Mouse (Mus musculus): Measurements from ENCODE around the gene Ms4a6c.
"Not testable (repeated sequence)": the region's sequence is repeated elsewhere in the genome, so short reads cannot be mapped to it uniquely, and the experiment has no call there.

Gene Ms4a6c

DNA sequence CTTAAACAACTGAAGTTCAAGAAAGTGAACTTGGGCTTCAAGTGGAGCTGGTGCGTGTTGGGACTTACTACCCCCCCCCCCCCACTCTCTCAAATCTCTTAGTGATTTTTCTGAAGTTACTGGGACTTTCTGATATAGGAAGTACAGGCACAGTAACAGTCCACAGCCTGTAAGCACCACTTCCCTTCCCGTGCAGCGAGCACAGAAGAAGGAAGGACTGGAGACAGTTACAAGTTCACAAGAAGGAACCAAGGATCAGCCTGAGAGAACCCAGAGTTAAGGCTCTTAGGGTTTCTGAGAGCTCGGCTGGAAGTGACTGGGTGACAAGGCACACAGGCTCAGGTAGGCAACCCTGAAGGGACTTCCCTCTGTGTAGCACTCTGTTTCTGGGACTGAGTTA lies at the start of gene Ms4a6c:
TSS of gene Ms4a6c (plus strand) at position 152 of the 400 bp plus-strand sequence.
- not testable (repeated sequence) for DNase-seq (ENCODE audit: low spot score)

DNA sequence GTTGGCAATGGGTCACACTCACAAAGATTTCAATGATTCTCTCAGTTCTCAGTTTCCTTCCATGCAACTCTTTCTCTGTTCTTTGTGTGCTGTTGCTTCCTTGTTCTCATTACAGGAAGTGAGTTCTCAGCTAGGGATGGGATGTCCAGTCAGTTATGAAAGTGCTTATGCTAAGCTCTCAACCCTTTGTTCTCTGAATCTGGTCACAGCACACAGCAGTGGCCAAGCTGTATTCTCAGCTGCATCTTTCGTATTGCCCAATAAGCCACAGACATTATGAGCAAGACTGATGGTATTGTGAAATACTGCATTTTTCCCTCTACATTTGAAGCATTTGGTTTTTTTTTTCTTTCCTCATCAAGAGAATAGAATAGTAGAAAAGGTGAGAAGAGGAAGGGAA lies 38.0 kb upstream of the Ms4a6c start:
- DNase-seq (ENCODE audit: low spot score): not testable (repeated sequence)

DNA sequence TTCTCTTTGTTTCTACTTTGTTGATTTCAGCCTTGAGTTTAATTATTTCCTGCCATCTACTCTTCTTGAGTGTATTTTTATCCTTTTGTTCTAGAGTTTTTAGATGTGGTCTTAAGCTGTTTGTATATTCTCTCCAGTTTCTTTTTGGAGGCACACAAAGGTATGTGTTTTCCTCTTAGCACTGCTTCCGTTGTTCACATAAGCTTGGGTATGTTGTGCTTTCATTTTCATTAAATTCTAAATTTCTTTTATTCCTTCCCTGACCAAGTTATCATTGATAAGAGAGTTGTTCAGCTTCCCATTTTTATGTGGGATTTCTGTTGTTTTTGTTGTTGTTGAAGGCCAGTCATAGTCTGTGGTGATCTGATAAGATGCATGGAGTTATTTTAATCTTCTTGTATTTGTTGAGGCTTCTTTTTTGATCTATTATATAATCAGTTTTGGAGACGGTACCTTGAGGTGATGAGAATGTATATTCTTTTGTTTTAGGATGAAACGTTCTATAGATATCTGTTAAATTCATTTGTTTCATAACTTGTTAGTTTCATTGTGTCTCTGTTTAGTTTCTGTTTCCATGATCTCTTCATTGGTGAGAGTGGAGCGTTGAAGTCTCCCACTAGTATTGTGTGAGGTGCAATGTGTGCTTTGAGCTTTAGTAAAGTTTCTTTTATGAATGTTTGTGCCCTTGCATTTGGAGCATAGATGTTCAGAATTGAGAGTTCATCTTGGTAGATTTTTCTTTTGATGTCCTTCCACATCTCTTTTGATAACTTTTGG lies 33.9 kb upstream of the Ms4a6c start:
- no peak for DNase-seq (ENCODE audit: low spot score)

DNA sequence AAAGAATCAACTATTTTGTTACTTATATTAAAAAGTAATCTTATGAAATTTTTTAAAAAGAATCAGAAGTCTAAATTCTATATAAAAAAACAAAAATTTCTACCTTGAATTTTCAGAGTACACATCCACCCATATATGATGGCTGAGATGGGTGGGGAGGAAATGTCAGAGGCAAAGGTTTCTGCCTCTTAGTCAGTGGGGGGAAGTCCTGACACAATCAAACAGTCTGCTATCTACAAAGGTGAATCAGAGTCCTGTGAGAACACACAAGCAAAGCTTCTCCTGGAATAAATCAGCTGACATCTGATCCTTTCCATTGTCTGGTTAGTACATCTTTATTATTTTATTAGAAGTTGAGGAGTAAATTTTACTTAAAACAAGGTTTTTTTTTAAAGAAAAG lies 25.8 kb upstream of the Ms4a6c start, which contains the start of gene Ms4a4b:
TSS of gene Ms4a4b (plus strand) at position 216 of the 400 bp plus-strand sequence.
- no peak for DNase-seq (ENCODE audit: low spot score)

DNA sequence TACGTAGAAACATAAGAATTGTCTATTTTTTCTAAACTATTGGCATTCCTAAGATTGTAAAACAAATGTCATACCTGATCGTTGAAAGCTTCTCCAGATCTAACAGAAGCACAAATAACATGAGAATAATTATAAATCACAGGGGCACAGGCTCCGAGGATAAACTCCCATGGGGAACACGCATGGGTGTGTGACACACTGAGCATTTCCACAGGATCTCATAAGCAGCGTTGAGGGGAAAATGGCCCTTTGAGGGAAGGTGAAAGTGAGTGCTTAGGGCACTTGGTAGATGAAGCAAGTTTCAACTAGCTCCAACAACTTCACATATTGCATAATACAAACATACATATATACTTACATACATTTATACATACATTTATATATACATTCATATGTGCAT lies 25.2 kb upstream of the Ms4a6c start:
- DNase-seq (ENCODE audit: low spot score): no peak

DNA sequence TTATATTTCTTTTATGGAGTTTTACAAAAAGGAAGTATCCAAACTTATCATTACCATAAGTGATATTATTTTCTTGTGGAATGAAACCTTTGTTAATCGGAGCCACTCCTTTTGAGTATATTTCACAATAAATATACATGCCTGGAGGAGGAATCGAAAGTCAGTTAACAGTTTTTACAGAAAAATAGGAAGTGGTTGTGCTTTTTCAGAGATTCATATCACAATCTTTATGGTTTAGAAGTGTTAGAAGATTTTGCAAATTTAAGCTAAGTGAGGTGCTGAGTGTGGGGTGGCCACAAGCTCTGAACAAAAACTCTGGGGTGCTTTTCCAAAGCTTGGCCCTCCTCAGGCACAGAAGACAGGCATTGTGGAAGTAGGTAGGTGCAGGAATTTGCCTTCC lies 21.9 kb upstream of the Ms4a6c start:
- DNase-seq (ENCODE audit: low spot score): no peak

DNA sequence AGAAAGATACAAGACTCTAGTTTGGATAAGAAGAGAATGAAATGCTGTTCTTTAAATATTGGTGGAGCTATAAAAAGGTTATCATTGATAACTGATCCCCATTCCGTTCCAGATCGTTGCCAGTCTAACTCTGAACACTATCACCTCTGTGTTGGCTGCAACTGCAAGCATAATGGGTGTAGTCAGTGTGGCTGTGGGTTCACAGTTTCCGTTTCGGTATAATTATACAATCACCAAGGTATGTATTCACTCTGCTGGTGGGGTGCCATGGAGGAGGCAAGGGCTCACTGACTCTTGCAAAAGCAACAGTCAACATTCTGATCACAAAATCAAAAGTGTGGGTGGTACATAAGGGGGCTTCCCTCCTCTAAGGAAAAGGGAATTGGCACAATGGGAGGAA lies 10.1 kb upstream of the Ms4a6c start:
- DNase-seq (ENCODE audit: low spot score): not testable (repeated sequence)

DNA sequence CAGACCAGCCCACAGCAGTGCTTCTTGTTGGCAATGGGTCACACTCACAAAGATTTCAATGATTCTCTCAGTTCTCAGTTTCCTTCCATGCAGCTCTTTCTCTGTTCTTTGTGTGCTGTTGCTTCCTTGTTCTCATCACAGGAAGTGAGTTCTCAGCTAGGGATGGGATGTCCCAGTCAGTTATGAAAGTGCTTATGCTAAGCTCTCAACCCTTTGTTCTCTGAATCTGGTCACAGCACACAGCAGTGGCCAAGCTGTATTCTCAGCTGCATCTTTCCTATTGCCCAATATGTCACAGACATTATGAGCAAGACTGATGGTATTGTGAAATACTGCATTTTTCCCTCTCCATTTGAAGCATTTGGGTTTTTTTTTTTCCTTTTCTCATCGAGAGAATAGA lies 4.4 kb upstream of the Ms4a6c start:
- not testable (repeated sequence) for DNase-seq (ENCODE audit: low spot score)

DNA sequence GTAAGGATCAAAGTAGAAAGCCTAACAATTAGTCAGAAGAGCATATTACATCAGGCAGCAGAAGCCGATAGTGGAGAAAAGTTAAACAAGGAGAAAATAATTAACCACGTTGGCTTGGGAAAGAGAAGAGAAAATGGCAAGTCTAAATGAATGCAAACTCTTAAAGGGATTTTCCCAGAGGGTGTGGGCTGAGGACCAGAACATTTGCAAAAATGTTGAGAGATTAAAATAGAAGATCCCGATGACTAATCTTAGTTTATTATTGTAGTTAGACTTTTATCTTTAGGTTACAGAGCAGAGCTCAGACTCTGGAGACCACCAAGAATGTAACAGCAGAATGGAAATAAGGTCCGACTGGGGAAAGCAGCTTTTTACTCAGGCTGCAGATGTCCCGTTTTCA lies 2.7 kb upstream of the Ms4a6c start:
- DNase-seq (ENCODE audit: low spot score): no peak

DNA sequence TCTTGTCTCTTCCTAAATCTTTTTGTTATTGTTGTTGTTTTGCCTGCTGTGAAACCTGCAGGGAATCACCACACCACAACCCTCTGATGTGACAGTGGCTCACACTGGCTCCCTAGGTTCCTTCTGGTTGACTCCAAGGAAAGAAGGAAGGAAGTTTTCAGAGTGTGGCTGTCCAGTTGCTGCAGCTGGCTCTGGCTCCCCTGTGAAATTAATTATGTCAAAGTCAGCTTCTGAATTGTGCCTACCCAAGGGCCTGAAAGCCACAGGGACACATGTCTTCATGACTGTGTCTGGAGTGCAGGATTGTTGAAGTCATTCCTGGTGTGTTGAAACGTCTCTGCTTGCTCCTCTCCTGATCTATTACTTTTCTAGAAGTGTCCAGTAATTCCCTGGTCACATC lies 805 bp upstream of the Ms4a6c start:
- not testable (repeated sequence) for DNase-seq (ENCODE audit: low spot score)

DNA sequence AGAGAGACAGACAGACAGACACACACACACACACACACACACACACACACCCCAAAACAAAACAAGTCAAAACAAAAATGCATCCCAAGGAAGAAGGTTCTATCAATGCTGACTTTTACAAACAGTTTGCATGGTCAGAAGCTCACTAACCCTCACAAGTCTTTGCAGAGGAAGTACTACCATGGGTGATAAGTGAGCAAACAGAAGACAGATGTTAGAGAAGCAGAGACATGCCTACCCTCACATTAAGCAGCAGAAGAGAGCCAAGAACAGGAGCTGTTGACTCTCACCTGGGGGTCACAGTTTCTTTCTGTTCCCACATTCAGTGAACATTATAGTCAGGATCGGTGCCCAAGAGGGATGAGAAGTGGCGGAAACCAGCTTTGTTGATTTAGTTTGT lies 10.5 kb downstream of the Ms4a6c start:
- DNase-seq (ENCODE audit: low spot score): no peak

DNA sequence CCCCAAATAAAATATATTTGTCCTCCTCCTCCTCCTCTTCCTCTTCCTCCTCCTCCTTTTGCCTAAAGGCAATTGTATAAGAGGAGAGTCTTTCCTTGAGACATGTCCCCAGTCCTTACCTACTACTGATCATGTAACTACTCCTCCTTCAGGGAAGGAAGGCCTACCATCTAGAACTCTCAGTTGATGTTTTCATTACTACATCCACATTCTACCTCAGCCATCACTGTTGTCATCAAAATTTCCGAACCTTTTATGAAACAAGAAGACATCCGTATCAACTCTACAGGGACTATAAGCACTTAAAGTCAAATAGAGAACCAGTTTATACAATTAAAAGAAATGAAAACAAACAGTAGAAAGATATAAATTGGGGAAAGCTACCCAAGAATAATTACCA lies 13.5 kb downstream of the Ms4a6c start:
- no peak for DNase-seq (ENCODE audit: low spot score)

DNA sequence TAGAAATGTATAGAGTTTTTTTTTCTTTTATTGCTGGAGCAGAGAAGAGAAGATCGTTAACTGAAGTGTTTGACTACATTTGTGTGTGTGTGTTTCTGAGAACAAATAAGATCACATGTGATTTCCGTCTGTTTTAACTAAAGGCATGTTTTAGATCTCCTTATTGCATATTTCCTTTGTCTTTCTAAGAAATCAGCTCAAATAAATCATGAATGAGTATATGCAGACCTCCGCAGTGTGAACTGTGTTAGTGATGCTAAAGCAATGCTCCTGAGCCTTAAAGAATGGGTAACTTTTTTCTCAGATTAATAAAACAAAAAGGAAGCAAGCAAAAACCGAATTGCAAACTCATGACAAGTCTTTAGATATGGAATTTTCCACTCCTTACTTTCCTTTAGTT lies 14.8 kb downstream of the Ms4a6c start:
- no peak for DNase-seq (ENCODE audit: low spot score)

DNA sequence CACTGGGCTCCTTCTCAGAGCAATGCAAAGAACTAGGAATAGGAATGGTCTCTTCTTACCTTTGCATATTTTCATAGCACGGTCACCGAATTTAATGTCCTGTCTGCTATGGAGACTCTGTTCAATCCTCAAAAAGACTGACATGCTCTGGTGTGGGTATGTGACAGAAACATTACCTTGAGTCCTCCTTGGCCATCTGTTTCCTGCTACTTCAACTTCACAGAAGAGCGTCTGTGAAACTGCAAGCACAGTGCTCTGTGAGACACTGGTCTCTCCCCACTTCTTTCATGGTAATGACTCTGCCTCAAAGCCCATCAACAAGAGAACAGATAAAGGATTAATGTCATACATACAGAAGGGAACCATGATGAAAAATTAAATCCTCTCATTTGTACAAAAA lies 15.2 kb downstream of the Ms4a6c start:
- DNase-seq (ENCODE audit: low spot score): no peak

DNA sequence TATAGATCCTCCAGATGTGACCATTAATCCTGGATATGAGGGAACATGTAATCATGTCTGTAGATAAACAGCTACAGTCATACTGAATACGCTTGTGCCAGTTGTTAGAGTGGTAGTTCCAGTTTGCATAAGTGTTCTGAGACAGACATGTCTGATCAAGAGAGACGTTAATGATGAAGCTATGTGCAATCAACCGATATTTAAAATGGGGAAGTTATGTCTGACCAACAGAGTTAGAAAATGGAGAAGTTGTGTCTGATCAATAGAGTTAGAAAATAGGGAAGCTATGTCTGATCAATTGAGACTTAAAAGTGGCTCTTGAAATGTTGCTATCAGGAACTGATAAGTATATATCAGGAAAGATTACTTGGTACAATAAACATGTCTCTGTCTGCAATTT lies 16.1 kb downstream of the Ms4a6c start:
- no peak for DNase-seq (ENCODE audit: low spot score)

DNA sequence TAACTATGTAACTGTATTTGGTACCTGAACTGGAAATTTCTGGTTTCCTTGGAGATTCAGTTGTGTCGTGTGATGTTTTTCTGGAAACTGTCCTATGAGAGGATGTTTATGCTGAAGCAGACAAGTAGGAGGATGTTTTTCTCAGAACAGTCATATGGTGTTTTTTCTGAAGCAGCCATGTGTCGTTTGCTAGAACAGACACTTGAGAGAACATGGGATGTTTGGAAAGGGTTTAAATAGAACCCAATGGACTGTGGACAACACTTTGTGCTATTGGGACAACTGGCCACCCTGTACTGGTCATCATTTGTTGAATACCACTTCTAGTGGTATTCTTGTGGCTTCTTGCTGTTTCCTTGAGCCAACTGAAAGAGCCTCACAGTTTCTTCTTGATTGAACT lies 16.6 kb downstream of the Ms4a6c start, which contains the start of gene Gm8369:
TSS of gene Gm8369 (plus strand) at position 193 of the 400 bp plus-strand sequence.
- no peak for DNase-seq (ENCODE audit: low spot score)

DNA sequence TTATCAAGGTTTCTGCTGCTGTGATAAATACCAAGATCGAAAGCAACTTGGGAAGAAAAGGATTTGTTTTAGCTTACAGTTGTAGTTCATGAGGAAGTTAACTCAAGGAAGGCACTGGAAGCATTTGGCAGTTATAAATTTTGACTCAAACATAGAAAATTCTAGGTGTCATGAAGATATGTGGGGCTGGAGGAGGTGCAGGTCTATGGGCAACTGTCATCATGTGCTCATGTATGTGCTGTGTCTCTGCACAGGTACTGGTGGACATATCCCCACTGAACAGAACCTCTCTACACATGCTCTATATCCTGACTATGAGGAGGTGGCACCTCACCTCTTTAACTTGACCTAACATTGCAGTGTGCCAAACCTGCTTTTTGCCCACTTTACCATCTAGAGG lies 17.4 kb downstream of the Ms4a6c start:
- no peak for DNase-seq (ENCODE audit: low spot score)

DNA sequence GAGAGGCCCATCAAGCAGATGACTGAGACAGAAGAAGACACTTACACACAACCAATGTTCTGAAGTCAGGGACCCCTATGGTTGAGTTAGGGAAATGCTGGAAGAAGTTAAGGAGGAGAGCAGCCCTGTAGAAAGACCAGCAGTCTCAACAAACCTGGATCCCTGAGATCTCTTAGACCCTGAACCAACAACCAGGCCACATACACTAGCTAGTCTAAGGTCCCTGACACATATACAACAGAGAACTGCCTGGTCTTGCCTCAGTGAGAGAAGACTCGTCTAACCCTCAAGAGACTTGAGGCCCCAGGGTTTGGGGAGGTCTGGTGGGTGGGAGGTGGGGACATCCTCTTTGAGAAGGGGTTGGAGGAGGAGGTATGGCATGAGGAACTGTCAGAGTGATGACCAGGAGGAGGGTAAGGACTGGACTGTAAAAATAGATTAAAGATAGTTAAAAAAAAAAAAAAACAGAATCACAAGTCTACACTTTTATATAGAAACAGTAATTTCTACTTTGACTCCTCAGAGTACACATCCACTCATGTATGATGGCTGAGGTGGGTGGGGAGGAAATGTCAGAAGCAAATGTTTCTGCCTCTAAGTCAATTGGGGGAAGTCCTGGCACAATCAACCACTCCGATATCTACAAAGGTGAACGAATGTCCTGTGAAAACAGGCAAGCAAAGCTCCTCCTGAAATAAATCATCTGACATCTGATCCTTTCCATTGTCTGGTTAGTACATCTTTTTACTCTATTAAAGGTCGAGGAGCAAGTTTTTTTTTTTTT lies 22.4 kb downstream of the Ms4a6c start:
- no peak for DNase-seq (ENCODE audit: low spot score)

DNA sequence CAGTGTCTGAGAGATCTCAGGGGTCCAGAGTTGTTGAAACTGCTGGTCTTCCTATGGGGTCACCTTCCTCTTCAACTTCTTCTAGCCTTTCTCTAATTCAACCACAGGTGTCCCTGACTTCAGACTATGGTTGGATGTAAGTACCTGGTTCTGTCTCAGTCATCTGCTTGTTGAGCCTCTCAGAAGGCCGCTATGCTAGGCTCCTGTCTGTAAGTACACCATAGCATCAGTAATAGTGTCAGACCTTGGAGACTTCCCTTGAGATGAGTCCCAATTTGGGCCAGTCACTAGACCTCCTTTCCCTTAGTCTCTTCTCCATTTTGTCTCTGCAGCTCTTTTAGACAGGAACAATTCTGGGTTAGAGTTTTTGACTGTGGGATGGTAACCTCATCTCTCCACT lies 23.5 kb downstream of the Ms4a6c start:
- no peak for DNase-seq (ENCODE audit: low spot score)

DNA sequence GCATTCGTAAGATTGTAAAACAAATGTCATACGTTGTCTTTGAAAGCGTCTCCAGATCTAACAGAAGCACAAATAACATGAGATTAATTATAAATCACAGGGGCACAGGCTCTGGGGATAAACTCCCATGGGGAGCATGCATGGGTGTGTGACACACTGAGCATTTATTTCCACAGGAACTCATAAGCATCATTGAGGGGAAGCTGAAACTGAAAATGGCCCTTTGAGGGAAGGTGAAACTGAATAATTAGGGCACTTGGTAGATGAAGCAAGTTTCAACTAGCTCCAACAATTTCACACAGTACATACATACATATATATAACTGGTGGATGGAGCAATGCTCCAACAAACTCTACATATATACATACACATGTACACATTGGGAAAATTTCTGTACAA lies 25.4 kb downstream of the Ms4a6c start:
- no peak for DNase-seq (ENCODE audit: low spot score)

DNA sequence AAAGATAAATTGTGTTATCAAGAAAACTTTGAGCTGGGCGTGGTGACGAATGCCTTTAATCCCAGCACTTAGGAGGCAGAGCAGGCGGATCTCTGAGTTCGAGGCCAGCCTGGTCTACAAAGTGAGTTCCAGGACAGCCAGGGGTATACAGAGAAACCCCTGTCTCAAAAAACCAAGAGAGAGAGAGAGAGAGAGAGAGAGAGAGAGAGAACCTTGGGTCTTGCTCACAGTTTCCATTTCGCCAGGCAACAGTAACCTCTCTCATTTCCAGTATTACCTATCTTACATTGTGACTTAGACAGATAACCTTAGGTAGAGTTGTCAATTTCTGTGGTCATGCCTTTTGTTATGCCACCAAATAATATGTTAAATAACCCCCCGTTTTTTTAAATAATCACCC lies 27.2 kb downstream of the Ms4a6c start:
- DNase-seq (ENCODE audit: low spot score): no peak

DNA sequence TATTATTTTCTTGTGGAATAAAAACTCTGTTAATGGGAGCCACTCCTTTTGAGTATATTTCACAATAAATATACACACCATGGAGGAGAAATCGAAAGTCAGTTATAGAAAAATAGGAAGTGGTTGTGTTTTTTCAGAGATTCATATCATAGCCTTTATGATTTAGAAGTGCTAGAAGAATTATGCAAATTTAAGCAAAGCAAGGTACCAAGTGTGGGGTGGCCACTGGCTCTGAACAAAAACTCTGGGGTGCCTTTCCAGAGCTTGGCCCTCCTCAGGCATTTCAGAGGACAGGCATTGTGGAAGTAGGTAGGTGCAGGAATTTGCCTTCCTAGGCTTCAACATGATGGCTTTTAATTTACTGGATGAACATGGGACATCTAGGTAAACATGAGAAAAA lies 28.1 kb downstream of the Ms4a6c start:
- DNase-seq (ENCODE audit: low spot score): not testable (repeated sequence)

DNA sequence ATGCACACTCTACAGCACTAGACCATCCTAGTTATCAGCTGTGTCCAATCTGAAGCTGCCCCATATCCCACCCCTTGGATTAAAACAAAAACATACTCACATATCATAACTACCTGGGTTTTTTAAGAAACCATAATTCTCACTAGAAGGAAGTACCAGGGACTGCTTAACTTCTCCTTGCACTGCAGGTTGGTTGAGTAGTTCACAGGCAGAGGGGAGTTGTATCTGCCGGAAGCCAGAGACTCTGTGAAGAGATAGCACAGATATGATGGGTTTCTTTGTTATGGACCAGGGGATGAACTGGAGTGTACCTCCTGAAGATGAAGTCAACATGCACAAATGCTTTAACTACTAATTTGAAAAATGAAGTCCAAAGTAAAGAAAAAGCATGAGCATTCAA lies 31.6 kb downstream of the Ms4a6c start:
- DNase-seq (ENCODE audit: low spot score): no peak

Data from ovary, postnatal 10 days (tissue).